Mouse (Mus musculus) heart, adult 8-10 months (tissue): ENCODE measurements around the gene Gm20388. TPM values are rescaled to one million over a fixed set of nuclear protein-coding genes. Genes with fewer than 3 reads are reported as not detected.

ENCODE experiments used
- DNase-seq: peaks from one replicate; pipeline ENCODE4 v3.0.0; 2022; ENCODE audit warnings: low spot score
- total RNA-seq, 4 experiments: library from RNA; stranded (reverse); gene quantifications; 2 replicates each; pipeline ENCODE4 v1.2.4; 2022

Gm20388 gene
- total RNA-seq, 4 experiments from 2014 or later, result 4.2 to 6.7 TPM; not detected in 2

GRCm38 (mm10) chr8:121035611-121036010, 1125.0 kb downstream of the Gm20388 start:
- DNase-seq, result no peak

- DNase-seq, result no peak
Observed at GRCm38 (mm10) chr8:121043719-121044440, 1133.2 kb downstream of the Gm20388 start.

- no peak for DNase-seq
Observed at GRCm38 (mm10) chr8:121047441-121047840, 1136.8 kb downstream of the Gm20388 start.

- no peak for DNase-seq
Observed at GRCm38 (mm10) chr8:121058081-121058480, 1147.4 kb downstream of the Gm20388 start.

- no peak for DNase-seq
Observed at GRCm38 (mm10) chr8:121059098-121059497, 1148.5 kb downstream of the Gm20388 start.

- no peak for DNase-seq
Observed at GRCm38 (mm10) chr8:121062521-121062920, 1151.9 kb downstream of the Gm20388 start.

GRCm38 (mm10) chr8:121063649-121064048, 1153.0 kb downstream of the Gm20388 start:
- DNase-seq, result no peak

- DNase-seq, result no peak
Observed at GRCm38 (mm10) chr8:121071454-121071853, 1160.8 kb downstream of the Gm20388 start.

GRCm38 (mm10) chr8:121072406-121073130, 1161.9 kb downstream of the Gm20388 start:
- DNase-seq, result no peak

GRCm38 (mm10) chr8:121073174-121074107, 1162.8 kb downstream of the Gm20388 start:
- no peak for DNase-seq

GRCm38 (mm10) chr8:121074108-121074847, 1163.6 kb downstream of the Gm20388 start:
- no peak for DNase-seq

- DNase-seq, result no peak
Observed at GRCm38 (mm10) chr8:121074848-121075145, 1164.2 kb downstream of the Gm20388 start.

- DNase-seq, result no peak
Observed at GRCm38 (mm10) chr8:121075936-121076335, 1165.3 kb downstream of the Gm20388 start.

GRCm38 (mm10) chr8:121076555-121076954, 1165.9 kb downstream of the Gm20388 start:
- no peak for DNase-seq

GRCm38 (mm10) chr8:121078721-121079120, 1168.1 kb downstream of the Gm20388 start:
- no peak for DNase-seq

GRCm38 (mm10) chr8:121079201-121079600, 1168.6 kb downstream of the Gm20388 start:
- DNase-seq, result no peak

- no peak for DNase-seq
Observed at GRCm38 (mm10) chr8:121079944-121080343, 1169.3 kb downstream of the Gm20388 start.

GRCm38 (mm10) chr8:121080361-121081090, 1169.9 kb downstream of the Gm20388 start:
- no peak for DNase-seq

- DNase-seq, result no peak
Observed at GRCm38 (mm10) chr8:121081398-121081797, 1170.8 kb downstream of the Gm20388 start.

- no peak for DNase-seq
Observed at GRCm38 (mm10) chr8:121082218-121083092, 1171.8 kb downstream of the Gm20388 start.
